Mouse (Mus musculus): ENCODE measurements around the gene Tns4.

Gene Tns4

DNA sequence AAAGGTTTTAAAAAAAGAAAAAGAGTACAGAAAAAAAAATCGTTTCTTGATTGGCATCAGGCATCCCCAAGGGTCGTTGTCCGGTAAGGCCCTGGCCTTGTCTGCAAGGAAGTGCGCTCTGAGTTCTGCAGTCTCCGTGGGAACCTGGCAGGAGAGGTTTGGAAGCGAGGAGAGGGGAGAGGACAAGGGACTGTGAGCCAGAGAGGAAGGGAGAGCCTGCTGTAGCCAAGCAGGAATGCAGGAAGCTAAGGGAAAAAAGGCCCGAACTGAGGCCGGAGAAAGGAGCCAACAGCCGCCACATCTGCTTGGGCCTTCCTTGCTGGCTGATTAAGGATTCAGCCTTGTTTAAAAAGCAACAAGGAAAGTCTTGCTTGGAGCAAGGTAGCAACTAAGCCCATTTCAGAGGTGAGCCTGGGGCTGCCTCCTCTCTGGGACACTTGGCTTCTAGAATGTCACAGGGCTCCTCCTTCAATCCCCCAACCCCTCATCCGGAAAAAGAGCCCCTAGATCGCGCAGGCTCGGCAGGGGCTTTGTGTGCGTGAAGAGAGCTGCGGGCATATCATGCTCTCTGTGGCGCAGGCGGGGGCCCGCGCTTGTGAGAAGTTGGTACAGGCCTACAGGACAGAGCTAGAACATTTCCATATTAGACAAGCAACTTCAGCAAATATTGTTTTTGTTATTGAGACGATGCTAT lies 31.6 kb upstream of the Tns4 start:
- in situ Hi-C loops (cut with MboI; ENCODE audit: low sequenced_read_pairs): no loop called here

DNA sequence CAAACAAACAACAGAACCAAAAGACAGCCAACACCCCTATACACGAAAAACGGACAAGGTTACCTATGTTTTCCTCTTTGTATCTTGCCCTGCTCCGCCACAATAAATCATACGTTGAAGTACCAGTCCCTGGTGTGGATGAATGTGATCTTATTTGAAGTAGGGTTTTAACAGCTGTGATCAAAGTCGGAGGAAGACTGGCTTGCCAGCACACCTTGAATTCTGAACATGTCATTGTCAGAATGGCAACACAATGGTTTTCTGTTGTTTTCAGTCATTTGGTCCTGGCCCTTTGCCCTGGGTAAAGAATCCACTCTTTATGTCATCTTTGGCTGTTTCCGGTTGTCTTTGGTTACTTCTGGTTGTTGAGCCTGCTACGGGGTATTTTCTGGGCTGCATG lies 29.9 kb upstream of the Tns4 start:
- in situ Hi-C loops (cut with MboI; ENCODE audit: low sequenced_read_pairs): no loop called here

DNA sequence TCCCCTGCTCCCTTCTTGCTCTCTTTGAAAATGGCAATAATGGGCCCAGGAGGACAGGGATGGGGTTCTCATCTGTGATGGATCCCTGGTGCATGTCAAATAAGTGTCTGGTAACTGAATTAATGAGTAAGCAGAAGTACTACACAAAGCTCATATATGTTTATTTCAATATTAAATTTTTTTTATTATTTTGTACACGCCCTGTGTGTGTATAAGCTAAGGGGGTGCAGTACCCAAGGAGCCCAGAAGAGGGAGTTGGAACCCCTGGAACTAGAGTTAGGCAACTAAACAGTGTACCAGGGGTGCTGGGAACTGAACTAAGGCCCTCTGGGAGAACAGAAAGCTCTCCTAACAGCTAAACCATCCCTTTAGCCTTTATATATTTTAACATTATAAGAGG lies 29.3 kb upstream of the Tns4 start:
- in situ Hi-C loops (cut with MboI; ENCODE audit: low sequenced_read_pairs): no loop called here

DNA sequence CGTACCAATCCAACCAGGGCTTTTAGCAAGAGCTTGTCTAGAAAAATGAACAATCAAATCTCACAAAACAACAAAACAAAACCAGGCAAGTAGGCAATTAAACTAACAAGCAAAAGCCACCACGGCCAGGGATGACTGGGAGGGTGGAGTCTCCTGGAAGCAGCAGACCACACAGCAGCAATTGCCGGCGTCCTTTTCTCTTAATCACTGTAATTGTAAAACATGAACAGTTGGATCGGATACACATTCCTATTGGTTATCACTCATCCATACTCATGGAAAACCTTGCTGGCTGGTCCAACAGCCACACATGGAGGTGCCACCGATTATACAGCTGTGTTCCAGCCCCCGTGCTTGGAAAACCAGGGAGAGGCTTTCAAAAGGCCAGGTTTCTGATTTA lies 28.8 kb upstream of the Tns4 start:
- in situ Hi-C loops (cut with MboI; ENCODE audit: low sequenced_read_pairs): no loop called here

DNA sequence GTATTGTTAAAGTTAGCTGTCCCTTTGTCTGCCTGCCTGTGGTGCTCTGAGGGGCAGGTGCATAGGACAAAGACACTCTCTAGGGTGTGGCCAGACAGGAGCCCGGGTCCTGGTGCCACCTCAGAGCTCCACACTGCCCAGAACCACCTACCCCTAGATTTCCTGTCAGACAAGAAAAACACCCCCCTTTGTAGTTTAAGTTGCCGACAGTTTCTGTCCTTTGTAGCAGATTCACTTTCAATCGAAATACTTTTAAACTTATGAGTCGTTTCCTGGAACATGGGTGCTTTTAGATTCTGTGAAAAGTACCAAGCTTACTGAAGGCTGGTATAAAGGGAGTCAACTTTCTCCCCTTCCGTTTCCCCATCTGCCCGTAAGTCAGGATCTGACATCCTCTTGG lies 26.8 kb upstream of the Tns4 start:
- in situ Hi-C loops (cut with MboI; ENCODE audit: low sequenced_read_pairs): no loop called here

DNA sequence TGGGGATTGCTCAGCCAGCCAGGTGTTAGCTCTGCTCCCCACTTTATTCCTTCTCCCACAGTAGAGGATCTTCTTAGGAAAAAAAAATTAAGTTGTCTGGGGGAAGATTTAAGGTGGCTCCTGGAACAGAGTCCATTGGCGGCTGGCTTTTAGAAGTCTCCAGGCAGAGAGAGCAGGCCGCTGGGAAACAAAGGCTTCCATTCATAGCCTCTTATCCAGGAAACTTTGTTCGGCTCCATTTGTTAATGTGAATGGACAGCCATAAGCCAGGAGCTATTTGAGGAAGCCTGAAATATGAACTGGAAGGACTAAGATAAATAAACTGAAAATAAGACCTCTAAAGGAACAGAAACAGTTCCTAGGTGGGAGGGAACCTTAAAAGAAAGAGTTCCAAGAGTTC lies 24.0 kb upstream of the Tns4 start:
- in situ Hi-C loops (cut with MboI; ENCODE audit: low sequenced_read_pairs): no loop called here

DNA sequence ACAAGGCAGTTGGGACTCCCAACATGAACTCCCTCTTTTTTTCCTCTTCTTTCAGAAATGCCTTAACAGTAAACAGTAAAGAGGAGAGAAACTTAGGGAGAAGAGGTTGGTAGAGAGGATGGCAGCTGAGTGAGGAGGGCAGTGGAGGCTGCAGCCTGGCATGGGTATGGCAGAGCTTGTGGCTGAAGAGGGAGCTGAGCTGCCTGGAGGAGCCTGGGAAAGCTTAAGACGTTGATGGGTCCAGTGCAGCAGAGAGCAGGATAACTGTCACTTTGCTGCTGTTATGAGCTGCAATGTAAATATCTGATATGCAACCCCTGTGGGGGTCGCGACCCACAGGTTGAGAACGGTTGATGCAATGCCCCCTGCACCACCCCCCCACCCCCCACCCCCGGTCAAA lies 23.6 kb upstream of the Tns4 start:
- in situ Hi-C loops (cut with MboI; ENCODE audit: low sequenced_read_pairs): no loop called here

DNA sequence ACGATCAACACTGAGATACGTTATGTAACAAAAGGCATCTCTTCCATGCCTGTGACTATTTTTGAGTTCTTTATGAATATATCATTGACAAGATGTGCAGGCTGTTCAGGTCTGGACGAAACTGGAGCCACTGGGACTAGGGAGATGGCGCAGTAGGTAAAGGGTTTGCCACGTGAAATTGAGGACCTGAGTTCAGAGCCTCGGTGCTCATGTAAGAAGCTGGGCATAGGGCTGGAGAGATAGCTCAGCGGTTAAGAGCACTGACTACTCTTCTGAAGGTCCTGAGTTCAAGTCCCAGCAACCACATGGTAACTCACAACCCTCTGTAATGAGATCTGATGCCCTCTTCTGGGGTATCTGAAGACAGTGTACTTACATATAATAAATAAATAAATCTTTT lies 22.5 kb upstream of the Tns4 start:
- in situ Hi-C loops (cut with MboI; ENCODE audit: low sequenced_read_pairs): no loop called here

DNA sequence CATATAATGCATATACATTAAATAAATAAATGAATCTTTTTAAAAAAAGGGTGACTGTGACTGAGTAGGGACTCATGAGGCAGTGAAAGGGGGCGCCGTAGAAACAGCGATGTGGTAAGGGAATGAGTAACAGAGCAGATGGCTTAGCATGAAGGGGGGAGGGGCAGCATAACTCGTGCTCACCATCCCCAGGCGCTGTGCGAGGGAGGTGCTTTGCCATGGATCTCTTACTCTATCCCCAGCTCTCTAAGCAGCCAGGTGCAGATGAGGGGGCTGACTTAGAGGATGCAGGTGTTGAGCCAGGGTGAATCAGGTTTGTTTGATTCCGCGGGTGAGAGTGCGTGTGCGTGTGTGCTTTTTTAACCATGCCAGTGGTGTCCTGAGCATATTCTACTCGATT lies 22.0 kb upstream of the Tns4 start:
- in situ Hi-C loops (cut with MboI; ENCODE audit: low sequenced_read_pairs): no loop called here

DNA sequence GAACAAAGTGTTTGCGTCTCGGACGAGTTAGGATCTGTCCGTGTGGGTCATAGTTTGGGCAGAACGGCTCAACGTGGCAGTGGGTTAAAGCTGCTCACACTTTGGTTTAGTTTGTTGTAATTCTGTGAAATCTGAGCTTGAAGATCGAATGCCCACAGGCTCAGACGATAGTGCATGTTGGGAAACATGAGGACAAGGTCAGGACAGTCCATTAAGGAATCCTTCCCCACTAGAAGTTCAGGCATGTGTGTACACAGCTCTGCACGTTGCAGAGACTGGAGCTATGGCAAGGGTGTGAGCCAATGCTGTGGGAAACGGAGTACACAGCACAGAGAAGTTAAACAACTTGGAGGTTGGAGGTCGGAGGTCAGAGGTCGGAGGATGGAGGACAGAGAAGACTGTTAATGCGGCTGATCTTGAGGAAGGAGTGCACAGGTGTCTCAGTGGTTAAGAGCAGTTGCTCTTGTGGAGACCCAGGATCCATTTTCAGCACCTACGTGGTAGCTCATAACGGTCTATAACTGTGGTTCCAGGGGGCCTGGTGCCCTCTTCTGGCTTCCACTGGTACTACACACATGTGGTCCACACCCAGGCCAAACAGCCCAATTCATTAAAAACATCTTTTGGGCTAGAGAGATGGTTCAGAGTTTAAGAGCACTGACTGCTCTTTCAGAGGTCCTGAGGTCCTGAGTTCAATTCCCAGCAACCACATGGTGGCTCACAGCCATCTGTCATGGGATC lies 21.4 kb upstream of the Tns4 start:
- in situ Hi-C loops (cut with MboI; ENCODE audit: low sequenced_read_pairs): no loop called here

DNA sequence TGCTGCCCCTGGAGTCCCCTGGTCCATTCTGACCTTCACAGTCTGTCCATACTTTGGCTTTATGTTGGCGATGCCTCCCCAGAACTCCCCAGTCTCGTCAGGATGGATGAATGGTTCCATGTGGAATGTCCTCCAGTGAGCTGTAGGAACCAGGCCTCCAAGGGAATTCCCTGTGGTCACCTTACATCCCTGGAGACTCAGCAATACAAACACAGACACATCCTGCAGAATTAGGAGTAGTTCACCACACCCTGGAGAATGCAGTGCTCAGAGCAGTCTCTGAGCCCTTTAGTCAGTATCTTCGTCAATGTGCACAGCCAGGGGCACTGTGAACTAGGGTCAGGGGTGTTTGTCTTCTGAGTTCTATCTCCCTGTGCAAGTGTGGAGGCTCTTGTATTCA lies 19.2 kb upstream of the Tns4 start:
- in situ Hi-C loops (cut with MboI; ENCODE audit: low sequenced_read_pairs): no loop called here

DNA sequence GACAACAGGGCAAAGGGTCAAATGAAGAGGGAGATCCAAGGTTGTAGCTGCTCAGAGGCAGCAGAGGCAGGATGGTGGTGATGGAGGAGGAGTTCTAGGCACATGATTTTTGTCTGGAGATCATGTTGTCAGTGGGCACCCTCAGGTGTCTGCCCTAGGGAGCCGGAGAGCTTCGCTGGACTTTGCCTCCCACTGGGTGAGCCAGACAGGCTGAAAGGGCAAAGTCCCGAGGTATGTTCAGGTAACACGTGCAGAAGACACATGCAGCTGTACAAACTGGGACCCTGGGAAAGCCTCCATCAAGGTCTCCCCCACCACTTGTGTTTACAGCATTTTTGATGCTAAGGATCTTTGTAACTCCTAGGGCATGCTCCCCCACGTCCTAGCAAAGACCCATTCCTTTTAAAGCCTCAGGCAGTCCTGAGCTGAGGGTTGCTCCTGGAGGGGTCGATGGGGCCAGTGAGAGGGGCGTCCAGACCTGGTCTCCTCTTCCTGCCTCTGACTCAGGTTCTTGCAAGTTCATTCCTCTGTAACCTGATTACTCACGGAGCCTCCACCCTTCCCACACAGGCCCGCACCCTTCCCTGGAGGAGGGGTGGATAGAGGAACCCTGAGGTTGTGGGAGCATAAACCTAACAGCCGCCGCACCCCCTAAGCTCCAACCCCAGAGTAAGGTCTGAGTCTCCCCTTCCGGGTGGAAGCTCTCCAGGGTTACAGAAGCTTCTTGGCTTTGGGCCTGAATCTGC lies 17.0 kb upstream of the Tns4 start:
- in situ Hi-C loops (cut with MboI; ENCODE audit: low sequenced_read_pairs): no loop called here

DNA sequence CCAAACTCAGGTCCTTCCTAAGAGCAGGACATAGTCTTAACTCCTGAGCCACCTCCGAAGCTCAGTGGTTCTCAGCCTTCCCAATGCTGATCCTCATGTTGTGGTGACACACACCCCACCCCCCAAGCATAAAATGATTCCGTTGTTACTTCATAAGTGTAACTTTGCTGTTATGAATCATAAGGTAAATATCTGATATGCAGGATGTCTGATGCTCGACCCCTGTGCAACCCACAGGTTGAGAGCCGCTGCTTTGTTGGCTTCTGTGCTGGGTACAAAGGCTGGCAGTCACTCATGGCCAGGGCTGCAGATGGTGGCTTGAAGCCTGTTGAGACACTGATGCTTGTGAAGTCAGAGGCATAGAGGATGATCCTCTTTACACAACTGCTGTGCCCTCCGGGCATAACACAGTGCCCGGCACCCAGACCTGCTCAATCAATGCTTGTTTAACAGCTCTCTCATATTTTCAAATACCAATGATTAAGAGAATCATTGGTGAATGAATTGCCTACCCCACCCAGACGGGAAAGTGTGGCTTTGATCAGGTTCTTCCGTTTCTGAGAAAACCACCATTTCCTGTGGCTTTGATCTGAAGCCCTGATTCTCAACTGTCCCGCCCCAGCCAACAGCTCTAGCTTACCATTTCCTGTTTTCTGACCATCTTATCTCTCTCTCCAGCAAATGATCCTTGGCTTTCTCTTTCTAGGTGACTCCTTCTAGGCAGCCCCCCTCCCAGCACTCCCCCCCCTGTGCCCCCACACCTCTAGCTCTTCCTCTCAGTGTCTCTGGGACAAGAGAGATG lies 15.7 kb upstream of the Tns4 start:
- in situ Hi-C loops (cut with MboI; ENCODE audit: low sequenced_read_pairs): no loop called here

DNA sequence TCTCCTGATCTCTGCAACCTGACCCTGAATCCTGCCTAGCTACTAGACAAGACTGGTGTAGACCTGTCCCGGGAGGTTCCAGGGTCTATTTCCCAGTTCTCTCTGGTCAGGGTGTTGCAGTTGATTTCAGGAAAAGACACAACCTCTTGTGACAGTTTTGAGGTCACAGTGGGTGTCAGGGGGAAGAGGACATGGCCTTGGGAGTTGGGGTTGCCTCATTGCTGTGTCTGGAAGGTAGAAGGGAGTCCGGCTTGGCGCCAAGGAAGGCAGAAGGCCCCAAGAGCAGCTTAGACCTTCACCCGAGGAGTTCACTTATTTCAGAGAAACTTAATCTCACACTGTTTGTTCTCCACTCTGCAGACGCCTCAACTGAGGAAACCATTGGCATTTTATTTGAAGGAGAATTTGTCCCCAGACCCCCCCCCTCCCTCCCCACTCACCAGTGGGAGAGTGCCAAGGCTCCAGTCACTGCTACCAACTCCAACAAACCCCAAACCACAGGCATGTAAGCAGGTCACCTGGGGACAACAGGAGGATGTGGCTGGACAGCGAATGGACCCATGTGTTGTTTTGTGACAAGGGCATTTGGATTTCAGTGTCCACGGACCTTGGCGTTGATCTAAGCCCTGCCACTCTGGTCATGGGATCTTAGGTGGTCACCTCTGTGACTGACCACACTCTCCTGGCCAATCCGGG lies 13.6 kb upstream of the Tns4 start:
- in situ Hi-C loops (cut with MboI; ENCODE audit: low sequenced_read_pairs): no loop called here

DNA sequence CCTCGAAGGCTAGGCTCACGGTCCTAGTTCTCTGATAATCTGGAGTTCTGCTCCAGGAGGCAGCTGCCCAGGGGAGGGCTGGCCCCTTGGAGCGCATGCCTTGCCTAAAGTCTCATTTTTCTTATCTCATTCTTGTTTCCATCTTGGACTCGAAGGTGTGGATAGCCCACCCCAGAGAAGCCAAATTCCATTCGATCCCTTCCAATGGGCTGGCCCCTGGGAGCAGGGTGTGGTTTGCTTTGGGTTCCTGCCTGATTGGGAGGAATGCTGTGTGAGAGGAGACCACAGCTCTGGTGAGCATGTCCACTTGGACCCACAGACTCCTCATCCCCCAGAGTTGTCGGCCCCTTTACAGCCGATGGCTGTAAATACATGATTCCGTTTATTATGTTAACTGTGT lies 12.6 kb upstream of the Tns4 start:
- in situ Hi-C loops (cut with MboI; ENCODE audit: low sequenced_read_pairs): no loop called here

DNA sequence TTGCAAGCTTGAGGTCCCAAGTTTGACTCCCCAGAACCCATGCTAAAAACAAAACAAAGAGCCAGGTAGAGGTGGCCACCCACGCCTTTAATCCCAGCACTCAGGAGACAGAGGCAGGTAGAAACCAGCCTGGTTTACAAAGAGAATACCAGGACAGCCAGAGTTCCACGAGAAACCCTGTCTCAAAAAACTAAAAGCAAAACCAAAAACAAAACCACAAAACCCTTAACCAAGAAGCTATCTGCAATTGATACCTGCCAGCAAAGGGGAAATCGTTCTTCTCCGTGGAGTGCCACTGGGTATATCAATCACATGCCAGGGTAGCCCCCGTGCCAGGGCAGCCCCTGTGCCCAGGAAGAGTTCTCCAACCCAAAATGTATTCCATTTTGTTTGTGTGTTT lies 11.1 kb upstream of the Tns4 start:
- in situ Hi-C loops (cut with MboI; ENCODE audit: low sequenced_read_pairs): no loop called here

DNA sequence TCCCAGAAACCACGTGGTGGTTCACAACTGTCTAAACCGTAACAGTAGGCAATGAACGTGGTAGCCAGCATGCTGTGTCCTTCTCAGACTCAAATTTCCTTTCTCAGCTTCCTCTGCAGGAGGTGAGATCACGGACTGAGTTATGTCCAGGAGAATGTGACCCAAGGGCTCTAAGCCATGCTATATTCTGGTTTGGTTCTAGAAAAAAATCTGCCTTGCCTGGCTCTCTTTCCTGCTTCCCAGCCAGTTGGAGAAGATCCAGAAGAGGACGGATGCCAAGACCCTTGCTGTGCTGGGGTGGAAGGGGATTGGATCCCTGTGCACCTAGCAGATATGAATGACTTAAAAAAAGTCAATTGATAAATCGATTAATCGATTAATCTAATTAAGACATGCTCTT lies 10.4 kb upstream of the Tns4 start:
- in situ Hi-C loops (cut with MboI; ENCODE audit: low sequenced_read_pairs): no loop called here

DNA sequence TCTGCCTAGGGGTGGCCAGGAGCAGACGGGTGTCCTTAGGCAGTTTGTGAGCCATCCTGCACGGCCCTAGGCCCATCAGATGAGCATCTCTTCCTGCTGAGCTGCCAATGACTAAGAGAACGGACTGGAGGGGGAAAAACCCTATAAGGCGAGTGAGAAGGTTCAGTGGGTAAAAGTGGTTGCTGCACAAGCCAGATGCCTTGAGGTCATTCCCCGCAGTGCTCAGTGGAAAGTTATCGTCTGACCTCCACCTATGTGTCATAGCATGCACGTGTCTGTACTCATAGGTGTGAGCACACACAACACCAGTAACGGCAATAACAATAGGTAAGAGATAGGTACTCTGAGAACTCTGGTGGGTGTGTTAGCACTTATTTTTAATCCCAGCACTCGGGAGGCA lies 9.8 kb upstream of the Tns4 start:
- in situ Hi-C loops (cut with MboI; ENCODE audit: low sequenced_read_pairs): no loop called here

DNA sequence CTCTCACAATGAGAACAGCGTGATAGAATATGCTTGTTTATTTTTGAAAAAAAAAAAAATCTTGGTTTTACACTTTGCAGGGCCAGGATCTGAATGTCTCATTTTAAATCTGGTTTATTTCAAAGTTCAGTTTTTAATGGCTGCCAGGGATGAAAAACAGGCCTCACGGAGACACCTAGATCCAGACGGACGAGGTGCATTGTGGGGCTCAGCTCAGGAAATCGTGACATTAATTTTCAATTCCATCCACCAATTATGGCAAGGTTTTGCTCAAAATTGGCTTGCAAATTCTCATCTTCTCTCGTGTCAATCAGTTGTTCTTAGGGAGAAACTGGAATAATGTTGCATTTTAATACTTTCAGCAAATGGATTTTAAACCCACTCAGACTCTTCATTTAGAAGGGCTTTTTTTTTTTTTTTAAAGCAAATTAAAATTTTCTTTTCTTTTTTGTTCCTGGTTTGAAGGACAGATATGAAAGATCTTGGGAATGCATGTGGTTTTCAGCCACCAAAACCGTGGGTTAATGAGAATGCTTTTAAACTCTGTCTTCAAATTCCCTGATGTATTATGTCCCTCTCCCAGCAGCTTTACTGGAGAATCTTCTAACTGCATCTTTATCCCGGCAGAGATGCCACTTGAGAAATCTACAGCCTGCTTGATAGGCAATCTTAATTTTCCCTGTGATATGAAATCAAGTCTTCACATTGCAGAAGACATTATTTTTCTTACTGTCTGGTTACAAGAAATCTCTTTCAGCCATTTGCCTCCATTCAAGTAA lies 8.1 kb upstream of the Tns4 start:
- in situ Hi-C loops (cut with MboI; ENCODE audit: low sequenced_read_pairs): no loop called here

DNA sequence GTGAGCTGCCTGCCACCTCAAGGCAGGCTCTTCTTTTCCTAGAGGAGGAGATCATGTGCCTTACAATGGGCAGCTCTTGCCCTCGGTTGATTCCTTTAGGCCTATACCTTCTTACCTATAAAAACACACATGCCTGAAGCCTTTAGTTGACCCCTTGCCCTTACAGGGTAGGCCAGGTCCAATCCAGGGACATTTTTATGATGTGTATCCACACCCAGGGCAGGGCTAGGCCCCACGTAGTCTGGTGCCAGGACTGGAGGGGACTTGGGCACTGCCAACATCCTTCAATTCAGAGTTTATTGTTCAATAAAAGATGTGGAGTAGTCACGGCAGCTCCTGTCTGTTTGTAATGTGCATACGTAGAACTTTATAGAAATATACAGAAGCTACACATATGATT lies 7.3 kb upstream of the Tns4 start:
- in situ Hi-C loops (cut with MboI; ENCODE audit: low sequenced_read_pairs): no loop called here
